Mouse (Mus musculus) embryonic stem cell, embryonic (primary cell): ENCODE data around the gene Nckap1l.

Source experiments
- CTCF ChIA-PET, 4 experiments: fragments of 300-600 bp in 2 of 4; fragments of 350-600 bp in 2 of 4; sonication (Branson Sonifier 250); formaldehyde crosslinking; loops; one replicate each; lab custom pipeline; 2022; ENCODE audit warnings: inconsistent platforms in 2 of 4; lab: Charles Lee
- POLR2A ChIA-PET, 4 experiments: fragments of 300-600 bp in 2 of 4; fragments of 350-600 bp in 2 of 4; sonication (Branson Sonifier 250); formaldehyde crosslinking; loops; one replicate each; lab custom pipeline; 2022; ENCODE audit warnings: antibody characterized with exemption in 4 of 4, inconsistent platforms in 1 of 4; lab: Charles Lee

Gene Nckap1l

DNA sequence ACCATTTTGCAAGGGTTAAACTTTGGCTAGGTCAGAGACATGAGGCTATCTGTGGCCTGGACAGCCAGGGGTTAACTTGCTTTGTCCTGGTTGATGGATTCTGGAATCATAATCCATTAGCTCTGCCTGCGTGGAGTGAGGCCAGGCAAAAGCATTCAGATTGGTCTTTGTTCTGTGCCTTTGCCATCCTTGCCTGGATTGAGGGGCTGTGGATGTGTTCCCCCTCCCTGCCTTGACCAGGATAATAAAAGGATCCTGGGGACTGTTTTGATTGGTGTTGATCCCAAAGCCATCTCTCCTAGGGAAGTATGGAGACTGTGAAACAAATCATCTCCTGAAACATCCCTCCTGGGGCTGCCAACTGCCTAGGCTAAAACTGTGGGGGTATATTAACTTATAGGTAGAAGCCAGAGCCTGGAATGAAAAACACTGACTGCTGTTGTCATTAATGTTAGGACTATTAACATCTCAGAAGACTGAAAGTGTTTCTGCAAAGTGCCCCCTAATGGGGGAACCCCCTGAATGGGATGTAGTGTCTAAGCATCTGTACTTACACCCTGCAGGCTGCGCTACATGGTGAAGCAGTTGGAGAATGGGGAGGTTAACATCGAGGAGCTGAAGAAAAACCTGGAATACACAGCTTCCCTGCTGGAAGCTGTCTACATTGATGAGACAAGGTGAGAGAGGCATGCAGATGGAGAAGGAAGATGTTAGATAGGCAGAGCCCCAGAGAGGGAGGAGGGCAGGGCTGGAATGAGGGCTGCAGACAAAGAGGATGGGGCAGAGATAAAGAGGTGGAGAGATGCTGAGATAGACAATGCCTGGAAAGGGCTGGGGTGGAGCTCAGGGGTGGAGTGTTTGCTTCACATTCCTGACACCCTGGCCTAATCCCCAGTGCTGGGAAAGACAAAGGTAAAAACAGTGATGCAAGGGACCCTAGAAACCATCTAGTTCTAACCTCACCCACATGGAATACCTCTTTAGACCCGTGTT lies 66.1 kb downstream of the Nckap1l start:
- ChIA-PET POLR2A (interaction anchor here (0.6 to 4.0 kb wide), 27 partner anchors 9 to 1120 kb away, joined by 3 to 25 read pairs (median 4); partner anchors contain the start of genes Pde1b (in 4 of the 4), Ppp1r1a (in 3 of the 4), Cbx5 (in 1 of the 4) and Mucl1 (in 1 of the 4)), CTCF (interaction anchor here in 2 of 4 experiments (0.8 to 2.2 kb wide), 3 partner anchors 10 to 11 kb away, joined by 4 to 15 read pairs (median 9); no protein-coding TSS in a partner anchor)

DNA sequence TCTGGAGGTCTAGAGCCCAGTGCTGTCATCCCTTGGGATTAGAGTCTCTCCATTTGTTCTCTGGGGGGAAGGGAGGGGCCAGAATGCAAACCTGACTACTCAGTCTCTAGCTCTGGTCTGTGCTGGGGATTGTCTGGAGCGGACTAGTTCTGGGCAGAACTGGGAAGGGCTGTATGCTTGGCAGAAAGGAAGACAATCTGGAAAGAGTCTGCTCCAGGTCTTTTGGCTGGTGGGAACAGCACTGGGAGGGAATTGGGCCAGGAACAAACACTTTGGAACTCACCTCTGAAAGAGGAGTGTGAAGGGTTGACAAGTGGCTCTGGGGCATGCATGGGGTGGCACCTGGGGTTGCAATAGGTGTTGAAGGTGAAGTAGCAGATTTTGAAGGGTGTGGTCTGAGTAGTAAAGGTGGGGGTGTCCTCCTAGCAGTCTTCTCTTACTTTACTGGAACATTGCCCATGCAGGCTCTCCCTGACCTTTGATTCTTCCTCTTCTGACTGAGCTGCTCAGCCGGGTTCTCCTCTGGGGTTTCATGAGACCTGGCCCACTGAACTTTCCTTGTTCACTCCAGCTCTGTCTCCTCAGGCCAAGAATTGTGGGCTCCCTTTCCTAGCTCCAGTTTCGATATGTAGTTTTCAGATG lies 69.0 kb downstream of the Nckap1l start:
- ChIA-PET CTCF (interaction anchor here in 2 of 4 experiments (0.6 to 1.0 kb wide), 3 partner anchors 8 to 29 kb away, joined by 3 to 5 read pairs (median 4); no protein-coding TSS in a partner anchor), POLR2A (interaction anchor here in 3 of 4 experiments (0.5 to 3.9 kb wide), 19 partner anchors 8 to 591 kb away, joined by 3 to 18 read pairs (median 4); partner anchors contain the start of genes Pde1b (in 3 of the 3) and Ppp1r1a (in 2 of the 3))

- CTCF ChIA-PET = interaction anchor here in 2 of 4 experiments (0.6 to 1.0 kb wide), 2 partner anchors 17 to 29 kb away, joined by 4 to 5 read pairs; no protein-coding TSS in a partner anchor
Observed at GRCm38 (mm10) chr15:103523156-103523555, 69.6 kb downstream of the Nckap1l start.

GRCm38 (mm10) chr15:103530372-103530771 lies 76.8 kb downstream of the Nckap1l start:
- POLR2A ChIA-PET = interaction anchor here in 3 of 4 experiments (0.5 to 3.0 kb wide), 14 partner anchors 8 to 1130 kb away, joined by 3 to 20 read pairs (median 4); partner anchors contain the start of gene Pde1b (in 1 of the 3)
- CTCF ChIA-PET = interaction anchor here (0.5 to 2.3 kb wide), 44 partner anchors 8 to 429 kb away, joined by 3 to 23 read pairs (median 4); partner anchors contain the start of gene Pde1b (in 1 of the 4)

More at GRCm38 (mm10) chr15:103523156-103523555, 69.6 kb downstream of the Nckap1l start:
- POLR2A ChIA-PET = interaction anchor here in 3 of 4 experiments (0.6 to 3.9 kb wide), 15 partner anchors 8 to 592 kb away, joined by 3 to 18 read pairs (median 5); partner anchors contain the start of genes Ppp1r1a (in 2 of the 3) and Pde1b (in 1 of the 3)

- POLR2A ChIA-PET = interaction anchor here in 2 of 4 experiments (0.9 to 2.6 kb wide), 4 partner anchors 10 to 32 kb away, joined by 4 to 10 read pairs (median 6); no protein-coding TSS in a partner anchor
- CTCF ChIA-PET = interaction anchor here in 1 of 4 experiments (1.2 kb wide), 1 partner anchor 53 kb away, joined by 3 read pairs; no protein-coding TSS in a partner anchor
Observed at GRCm38 (mm10) chr15:103534054-103534620, 80.5 kb downstream of the Nckap1l start.

GRCm38 (mm10) chr15:103535030-103535429 lies 81.4 kb downstream of the Nckap1l start:
- CTCF ChIA-PET = no interaction called here
- POLR2A ChIA-PET = interaction anchor here in 2 of 4 experiments (0.5 to 2.6 kb wide), 2 partner anchors 12 to 20 kb away, joined by 4 to 10 read pairs; no protein-coding TSS in a partner anchor

GRCm38 (mm10) chr15:103535786-103536185 lies 82.2 kb downstream of the Nckap1l start:
- ChIA-PET POLR2A (interaction anchor here in 3 of 4 experiments (0.6 to 1.1 kb wide), 5 partner anchors 13 to 232 kb away, joined by 3 to 5 read pairs (median 3); no protein-coding TSS in a partner anchor), CTCF (no interaction called here)

DNA sequence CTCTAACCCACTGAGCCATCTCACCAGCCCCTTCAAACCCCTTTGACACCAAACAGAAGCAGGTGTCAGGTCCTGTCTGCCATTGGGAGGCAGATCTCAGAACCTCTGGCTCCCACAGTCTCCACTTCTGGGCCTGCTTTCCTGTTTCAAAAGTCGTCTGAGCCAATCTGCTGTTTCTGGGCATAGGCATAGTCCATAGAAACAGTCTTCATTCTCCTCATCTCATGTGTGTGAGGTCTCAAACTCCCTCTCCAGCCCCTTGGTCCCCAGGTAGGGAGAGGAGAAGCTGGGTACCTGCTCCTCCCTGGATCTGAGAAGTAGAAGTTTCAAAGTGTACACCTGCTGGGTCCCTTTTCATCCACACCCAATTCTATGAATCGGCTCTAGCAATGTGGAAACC lies 82.9 kb downstream of the Nckap1l start:
- ChIA-PET CTCF (no interaction called here), POLR2A (interaction anchor here in 3 of 4 experiments (0.6 to 2.7 kb wide), 14 partner anchors 10 to 170 kb away, joined by 3 to 25 read pairs (median 5); partner anchors contain the start of gene Itga5 (in 1 of the 3))

GRCm38 (mm10) chr15:103537011-103537821 lies 83.6 kb downstream of the Nckap1l start:
- POLR2A ChIA-PET = interaction anchor here (0.7 to 2.7 kb wide), 14 partner anchors 9 to 171 kb away, joined by 3 to 25 read pairs (median 5); partner anchors contain the start of gene Itga5 (in 2 of the 4)
- CTCF ChIA-PET = interaction anchor here in 3 of 4 experiments (0.6 to 1.8 kb wide), 6 partner anchors 8 to 54 kb away, joined by 3 to 17 read pairs (median 4); no protein-coding TSS in a partner anchor

GRCm38 (mm10) chr15:103537822-103538213 lies 84.2 kb downstream of the Nckap1l start, which contains the start of gene Ppp1r1a:
Gene Ppp1r1a (minus strand): TSS chr15:103538003.
- CTCF ChIA-PET = interaction anchor here (0.6 to 1.8 kb wide), 8 partner anchors 9 to 183 kb away, joined by 3 to 17 read pairs (median 4); no protein-coding TSS in a partner anchor
- POLR2A ChIA-PET = interaction anchor here (0.7 to 2.7 kb wide), 13 partner anchors 9 to 185 kb away, joined by 3 to 25 read pairs (median 5); partner anchors contain the start of gene Itga5 (in 1 of the 4)

GRCm38 (mm10) chr15:103539259-103539658 lies 85.7 kb downstream of the Nckap1l start:
- ChIA-PET CTCF (interaction anchor here (0.5 to 1.2 kb wide), 4 partner anchors 9 to 1432 kb away, joined by 5 to 10 read pairs (median 6); no protein-coding TSS in a partner anchor), POLR2A (interaction anchor here in 1 of 4 experiments (0.9 kb wide), 1 partner anchor 9 kb away, joined by 3 read pairs; no protein-coding TSS in a partner anchor)

DNA sequence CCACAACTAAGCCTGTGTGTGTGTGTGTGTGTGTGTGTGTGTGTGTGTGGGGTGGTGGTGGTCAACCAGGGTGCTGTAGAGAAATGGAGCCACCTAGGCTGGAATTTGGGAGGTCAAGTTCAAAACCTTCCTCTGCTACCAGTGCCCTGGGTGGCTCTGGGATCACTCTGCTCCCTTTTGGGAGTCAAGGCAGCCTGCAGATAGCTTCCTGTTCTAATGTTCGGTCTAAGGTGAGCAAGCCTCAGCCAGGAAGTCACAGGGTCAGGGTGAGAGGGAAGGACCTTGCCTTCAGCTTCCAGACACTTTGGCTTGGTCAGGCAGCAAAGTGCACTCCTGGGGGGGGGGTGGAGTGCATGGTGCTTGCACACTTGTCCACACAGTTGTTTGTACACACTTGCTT lies 87.1 kb downstream of the Nckap1l start:
- CTCF ChIA-PET = interaction anchor here in 2 of 4 experiments (0.6 to 1.2 kb wide), 3 partner anchors 10 to 18 kb away, joined by 3 to 5 read pairs (median 5); no protein-coding TSS in a partner anchor

GRCm38 (mm10) chr15:103542526-103542925 lies 88.9 kb downstream of the Nckap1l start:
- CTCF ChIA-PET = interaction anchor here (1.2 to 2.7 kb wide), 6 partner anchors 10 to 12 kb away, joined by 3 to 14 read pairs (median 6); no protein-coding TSS in a partner anchor
- POLR2A ChIA-PET = interaction anchor here in 3 of 4 experiments (0.6 to 1.3 kb wide), 4 partner anchors 12 to 1199 kb away, joined by 3 to 6 read pairs (median 4); no protein-coding TSS in a partner anchor

More for the DNA sequence above, 87.1 kb downstream of the Nckap1l start:
- POLR2A ChIA-PET = no interaction called here

- CTCF ChIA-PET = interaction anchor here (1.0 to 1.8 kb wide), 8 partner anchors 17 to 121 kb away, joined by 3 to 10 read pairs (median 4); no protein-coding TSS in a partner anchor
- POLR2A ChIA-PET = interaction anchor here in 1 of 4 experiments (0.9 kb wide), 1 partner anchor 28 kb away, joined by 3 read pairs; no protein-coding TSS in a partner anchor
Observed at GRCm38 (mm10) chr15:103547983-103548382, 94.4 kb downstream of the Nckap1l start.
